Mouse (Mus musculus): ENCODE results near the gene Ino80d.
A peak's percentile ranks its signal among the peaks of the same experiment; 100 is the strongest.

The Ino80d gene

DNA sequence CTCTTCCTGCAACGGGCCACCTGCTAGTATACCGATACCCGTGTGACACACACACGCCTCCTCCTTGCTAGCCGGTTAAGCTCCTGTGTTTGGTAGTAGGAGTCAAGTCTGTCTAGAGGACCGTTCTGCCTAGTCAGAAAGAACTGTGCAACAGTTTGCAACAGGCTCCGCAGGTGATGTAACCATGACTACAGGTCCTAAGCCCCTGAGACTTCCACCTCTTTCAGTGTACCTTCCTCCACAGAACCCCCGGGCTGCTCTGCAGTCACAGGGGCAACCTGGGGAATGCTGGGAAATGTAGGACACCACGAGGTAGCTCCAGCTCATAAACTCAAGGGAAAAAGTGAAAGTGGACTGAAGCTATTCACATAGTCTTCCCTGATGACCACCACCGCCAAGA lies 123.4 kb downstream of the Ino80d start:
- no peak for DNase-seq (ENCODE audit: low spot score)

- no peak for DNase-seq (ENCODE audit: low spot score)
Observed at GRCm38 (mm10) chr1:62987561-62987960, 126.9 kb downstream of the Ino80d start.

DNA sequence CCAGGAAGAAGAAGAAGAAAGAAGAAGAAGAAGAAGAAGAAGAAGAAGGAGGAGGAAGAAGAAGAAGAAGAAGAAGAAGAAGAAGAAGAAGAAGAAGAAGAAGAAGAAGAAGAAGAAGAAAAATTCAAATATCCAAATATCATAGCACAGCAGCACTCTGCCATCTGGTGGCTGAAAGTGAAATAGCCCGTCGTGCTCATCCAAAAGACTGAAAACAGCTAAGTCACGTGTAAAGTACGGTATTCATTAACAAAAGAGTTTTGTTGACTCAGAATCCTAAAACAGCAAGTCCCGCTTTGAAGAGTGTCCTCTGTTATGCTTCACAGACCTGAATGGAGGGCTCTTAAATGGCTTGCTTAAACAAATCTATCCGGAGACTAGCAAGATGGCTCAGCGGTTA lies 128.2 kb downstream of the Ino80d start:
- DNase-seq (ENCODE audit: low spot score), result no peak

DNA sequence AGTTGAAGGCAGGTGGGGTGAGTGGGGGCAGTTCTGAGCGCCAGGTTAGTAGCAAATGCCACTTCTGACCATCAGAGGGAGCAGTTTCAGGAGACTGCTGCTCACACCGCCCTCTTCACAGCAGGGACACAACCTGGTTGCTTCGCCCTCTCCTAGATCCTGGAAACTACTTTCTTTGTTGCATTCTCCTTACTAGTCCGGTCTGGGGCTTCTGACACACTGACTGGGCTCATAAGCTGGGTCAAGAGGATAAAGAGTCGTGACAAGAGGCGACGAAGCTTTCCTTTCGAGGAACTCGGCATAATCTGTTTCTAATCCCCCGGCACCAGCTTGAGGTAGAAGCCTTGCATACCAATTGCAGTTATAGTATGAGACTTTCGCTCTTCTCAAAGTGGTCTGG lies 129.9 kb downstream of the Ino80d start:
- no peak for DNase-seq (ENCODE audit: low spot score)

GRCm38 (mm10) chr1:62976742-62977141 lies 137.7 kb downstream of the Ino80d start:
- DNase-seq (ENCODE audit: low spot score), result no peak

DNA sequence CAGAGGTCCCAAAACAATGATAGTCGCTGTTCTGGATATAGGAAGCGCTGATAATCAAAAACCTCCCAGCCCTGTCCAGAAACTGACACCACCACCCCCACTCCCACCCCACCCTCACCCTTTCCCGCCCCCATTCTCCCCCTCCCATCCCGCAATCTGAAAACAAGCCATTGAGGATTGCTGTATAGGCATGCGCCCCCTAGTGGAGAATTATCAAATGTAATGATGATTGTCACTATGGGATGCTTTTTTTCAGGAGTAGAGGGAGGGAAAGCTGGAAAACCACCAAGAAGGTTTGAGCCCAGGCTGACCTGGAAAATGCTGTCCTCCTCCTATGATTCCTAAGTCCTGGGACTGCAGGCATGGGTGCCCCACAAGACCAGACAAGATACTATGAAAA lies 147.6 kb downstream of the Ino80d start:
- DNase-seq (ENCODE audit: low spot score), result no peak

- DNase-seq (ENCODE audit: low spot score), result no peak
Observed at GRCm38 (mm10) chr1:62964291-62964690, 150.2 kb downstream of the Ino80d start.

GRCm38 (mm10) chr1:62956942-62957645 lies 157.4 kb downstream of the Ino80d start:
- DNase-seq (ENCODE audit: low spot score), result no peak

DNA sequence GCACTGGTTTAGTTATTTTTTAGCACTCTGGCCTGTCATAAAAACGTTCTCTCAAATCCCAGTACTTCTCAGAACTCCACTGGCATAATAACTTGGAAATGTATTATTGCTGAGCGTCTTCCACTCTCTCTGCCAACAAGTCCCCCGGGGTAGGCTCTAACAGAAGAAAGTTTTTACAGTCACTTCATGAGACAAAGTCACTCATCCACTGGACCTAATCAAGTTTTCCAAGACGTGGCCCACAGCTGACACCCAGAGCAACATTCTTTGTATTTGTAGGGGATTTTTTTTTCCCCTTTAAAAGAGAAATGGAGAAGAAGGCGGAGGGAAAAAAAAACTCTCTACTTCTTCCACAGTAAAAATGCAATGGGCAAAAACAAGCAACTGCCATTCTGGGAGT lies 157.9 kb downstream of the Ino80d start:
- no peak for DNase-seq (ENCODE audit: low spot score)

- DNase-seq (ENCODE audit: low spot score), result no peak
Observed at GRCm38 (mm10) chr1:62955340-62955739, 159.1 kb downstream of the Ino80d start.

DNA sequence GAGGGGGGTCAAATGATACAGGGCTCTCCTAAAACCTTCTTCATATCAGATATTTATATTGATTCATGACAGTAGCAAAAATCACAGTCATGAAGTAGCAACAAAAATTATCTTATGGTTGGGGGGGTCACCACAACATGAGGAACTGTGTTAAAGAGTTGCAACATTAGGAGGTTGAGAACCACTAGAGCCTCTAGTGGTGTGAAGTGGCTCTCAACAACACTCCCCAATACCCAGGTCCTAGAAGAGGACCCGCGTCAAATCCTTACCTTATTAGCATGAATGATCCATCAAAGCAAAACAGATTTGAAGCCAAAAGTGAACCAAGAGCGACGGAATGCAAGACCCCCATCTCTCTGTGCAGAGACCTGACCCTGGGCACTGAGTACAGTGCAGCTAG lies 161.4 kb downstream of the Ino80d start:
- no peak for DNase-seq (ENCODE audit: low spot score)

DNA sequence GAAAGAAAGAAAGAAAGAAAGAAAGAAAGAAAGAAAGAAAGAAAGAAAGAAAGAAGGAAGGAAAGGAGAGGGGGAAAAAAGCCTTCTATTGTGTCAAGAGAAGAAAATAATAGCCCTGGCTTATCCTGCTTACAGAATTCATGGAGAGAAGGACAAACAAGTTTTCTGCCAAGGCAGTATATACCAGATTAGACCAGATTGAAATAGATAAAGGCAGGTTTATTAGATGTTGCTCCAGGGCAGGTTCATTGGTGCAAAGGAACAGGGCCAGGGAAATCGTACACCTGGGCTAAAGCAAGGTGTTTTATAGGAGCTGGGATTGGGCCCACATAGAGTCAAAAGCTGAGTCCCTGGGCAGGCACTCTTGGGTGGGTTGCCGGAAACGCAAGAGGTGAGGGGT lies 162.1 kb downstream of the Ino80d start:
- DNase-seq (ENCODE audit: low spot score), result no peak

DNA sequence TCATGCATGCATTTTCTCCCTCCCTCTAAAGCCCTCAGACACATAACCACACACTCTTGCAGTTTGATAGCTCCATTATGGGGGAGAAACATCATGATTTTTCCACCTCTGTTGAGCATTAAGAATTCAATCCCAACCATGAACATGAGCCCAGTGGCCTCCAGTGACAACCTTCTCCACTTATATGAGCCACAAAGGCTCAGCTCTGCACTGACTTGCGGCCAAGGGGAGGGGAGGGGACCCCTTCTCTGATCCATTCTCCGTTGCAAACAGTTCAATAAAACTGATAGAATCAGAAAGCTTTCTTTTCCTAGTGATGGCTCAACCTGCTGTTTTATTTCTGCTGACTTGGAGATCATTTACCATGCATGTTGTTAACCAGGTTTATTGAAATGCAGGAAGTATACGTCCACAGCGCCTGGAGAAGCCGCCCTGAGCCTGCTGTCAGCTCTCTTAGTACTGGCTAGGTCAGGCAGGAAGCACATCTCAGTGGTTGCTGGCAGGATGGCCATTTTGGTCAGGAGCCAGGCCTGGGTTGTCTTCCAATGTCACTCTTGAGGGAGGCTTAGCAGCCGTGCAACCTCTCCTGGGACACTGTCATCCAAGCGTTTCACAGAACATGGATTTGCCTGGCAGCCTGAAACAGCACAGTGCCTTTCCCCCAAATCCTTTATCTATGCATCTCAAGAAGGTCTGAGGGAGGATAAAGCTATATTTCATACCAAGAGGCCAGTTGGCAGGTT lies 163.2 kb downstream of the Ino80d start:
- DNase-seq (ENCODE audit: low spot score), result no peak

GRCm38 (mm10) chr1:62950526-62950925 lies 163.9 kb downstream of the Ino80d start:
- DNase-seq (ENCODE audit: low spot score), result no peak

DNA sequence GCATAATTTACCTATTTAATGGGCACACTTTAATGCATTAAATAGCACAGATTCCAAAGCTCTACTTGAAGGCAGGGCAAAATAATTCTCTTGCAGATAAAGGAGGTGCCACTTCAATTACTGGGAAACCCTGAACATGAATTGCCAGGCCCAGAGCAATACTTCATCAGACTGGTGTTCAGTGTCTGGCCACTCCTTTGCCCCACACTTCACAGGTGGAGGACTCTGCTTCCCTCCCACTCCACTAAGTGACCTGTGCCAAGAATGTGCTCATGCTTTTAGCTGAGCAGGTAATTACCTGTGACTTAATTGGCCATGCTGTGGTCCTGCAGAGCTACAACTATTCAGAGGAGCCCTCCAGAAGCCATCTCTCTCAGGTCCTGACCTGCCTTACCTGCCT lies 166.7 kb downstream of the Ino80d start:
- DNase-seq (ENCODE audit: low spot score), result no peak

DNA sequence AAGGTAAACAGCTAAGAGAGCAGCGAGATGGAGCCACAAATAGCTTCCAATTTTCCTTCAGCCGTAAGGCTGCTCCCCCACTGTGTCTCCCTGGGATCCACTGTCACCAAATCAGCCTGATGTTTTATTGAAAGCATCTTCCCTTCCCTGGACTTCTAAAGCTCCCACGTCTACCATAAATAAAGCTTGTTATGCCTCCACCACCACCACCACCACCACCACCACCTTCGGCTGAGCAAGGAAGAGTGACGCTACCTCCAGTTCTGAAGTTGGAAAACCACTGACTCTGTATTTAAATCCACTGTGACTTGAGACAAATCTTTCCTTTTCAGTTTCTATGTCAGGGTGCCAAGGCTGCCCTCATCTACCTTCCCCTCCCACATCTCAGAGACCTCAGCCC lies 167.5 kb downstream of the Ino80d start:
- DNase-seq (ENCODE audit: low spot score), result no peak

- DNase-seq (ENCODE audit: low spot score), result no peak
Observed at GRCm38 (mm10) chr1:62934752-62935329, 179.6 kb downstream of the Ino80d start.

DNA sequence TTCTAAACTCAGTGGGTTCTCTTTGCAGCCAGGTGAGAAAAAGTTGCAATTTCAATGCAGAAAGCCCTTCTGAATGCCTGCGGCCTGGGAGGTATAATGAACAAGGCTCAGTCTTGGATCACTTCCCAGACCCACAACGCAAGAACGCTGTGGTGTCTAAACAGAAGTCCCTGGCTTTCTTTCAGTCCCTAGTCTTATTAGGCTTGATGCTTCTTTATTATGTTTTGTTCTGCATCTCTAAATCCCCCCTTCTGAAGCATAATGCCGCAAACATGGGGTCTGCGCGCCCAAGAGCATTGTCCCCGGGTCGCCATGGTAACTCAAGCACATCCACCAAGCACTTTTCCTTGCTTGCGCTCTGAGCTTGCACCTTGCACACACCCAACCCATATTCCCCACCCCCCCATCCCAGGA lies 180.4 kb downstream of the Ino80d start:
- DNase-seq (ENCODE audit: low spot score), result no peak

- no peak for DNase-seq (ENCODE audit: low spot score)
Observed at GRCm38 (mm10) chr1:62933288-62934099, 181.0 kb downstream of the Ino80d start.

DNA sequence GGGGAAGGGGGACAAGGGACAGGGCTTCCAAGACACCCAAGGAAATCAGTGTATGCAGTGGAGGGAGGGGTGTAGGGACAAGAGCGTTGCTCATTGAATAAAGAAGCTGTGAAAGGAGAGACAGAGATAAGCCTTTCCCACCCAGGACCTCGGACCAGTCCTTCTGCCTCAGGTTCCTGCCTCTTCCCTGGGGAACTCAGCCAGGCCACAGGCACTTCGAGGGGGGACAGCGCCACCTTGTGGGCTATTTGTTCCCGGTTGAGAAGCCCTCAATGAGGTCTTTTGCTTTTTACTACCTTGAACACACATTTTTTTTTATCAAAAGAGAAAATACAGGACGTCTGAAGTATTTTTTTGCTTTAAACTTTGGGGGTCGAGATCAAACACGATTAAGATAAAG lies 185.0 kb downstream of the Ino80d start:
- DNase-seq (ENCODE audit: low spot score), result peak; percentile 15

DNA sequence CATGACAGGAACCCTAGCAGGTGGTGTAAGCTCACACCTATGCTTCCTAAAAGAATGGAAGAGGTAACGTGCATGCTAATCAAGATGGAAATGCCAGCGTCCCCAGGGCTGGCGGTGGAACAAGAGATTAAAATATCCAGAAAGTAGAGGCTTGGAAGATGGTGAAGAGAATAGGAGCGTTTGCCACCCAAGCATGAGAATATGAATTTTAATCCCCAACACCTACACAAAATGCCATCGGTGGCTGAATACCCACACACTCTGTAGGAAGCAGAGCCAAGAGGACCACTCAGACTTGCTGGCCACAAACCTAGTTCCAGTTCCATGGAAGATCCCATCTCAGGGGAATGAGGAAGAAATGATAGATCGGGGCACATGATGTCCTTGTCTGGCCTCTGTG lies 195.2 kb downstream of the Ino80d start:
- no peak for DNase-seq (ENCODE audit: low spot score)

DNA sequence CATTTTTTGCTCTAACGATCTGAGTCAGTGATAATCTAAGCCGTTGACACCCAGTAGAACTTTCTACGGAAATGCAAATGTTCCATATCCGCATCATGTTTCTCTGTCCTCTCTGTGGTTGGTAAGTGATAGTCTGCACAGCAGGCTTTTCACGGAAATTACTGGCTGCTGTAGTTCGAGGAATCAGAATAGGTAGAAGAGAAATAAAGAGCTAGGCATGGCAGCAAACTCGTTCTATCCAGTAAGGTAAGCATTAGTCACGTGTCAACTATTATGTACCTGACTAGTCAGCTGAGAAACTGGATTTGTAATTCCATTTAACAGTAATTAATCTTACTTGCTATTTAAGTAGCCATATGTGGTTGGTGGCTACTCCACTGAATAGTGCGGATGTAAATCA lies 197.9 kb downstream of the Ino80d start:
- DNase-seq (ENCODE audit: low spot score), result no peak

GRCm38 (mm10) chr1:62914495-62914894 lies 200.0 kb downstream of the Ino80d start:
- no peak for DNase-seq (ENCODE audit: low spot score)
